ENCODE assay signal across 19 mouse cellular contexts in the genomic region with DNA sequence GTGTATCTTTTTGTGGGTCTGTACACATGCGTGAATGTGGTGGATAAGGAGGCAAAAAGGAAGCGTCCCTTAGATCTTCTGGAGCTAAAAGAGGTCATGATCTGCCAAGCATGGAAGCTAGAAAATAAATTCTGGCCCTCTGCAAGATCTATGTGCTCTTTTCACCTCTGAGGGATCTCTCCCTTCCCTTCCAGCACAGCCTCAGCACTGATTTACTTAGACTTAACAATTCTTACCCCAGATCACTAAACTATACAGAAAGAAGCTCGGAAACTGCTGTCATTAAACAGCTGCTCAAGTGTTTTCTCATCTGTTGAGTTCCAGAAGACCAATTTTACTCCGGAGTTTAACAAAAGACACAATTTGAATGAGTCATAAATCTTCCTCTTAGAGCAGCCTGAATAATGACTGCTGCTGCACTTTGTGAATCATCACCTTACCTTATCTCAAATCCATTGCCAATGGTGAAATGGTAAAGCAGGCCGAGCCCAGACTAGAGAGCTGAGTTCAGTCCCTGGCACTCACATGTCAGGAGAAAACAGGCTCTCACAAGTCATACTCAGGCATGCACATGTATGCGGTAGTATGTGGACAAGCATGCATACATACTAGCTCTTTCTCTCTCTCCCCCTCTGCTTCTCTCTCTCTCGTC.
DNase-seq lines count a peak whose midpoint lies in the region; ATAC-seq and TF ChIP-seq lines count a peak whose summit lies in the region.
"Had no signal": no experiment of that assay in that cellular context is flagged by ENCODE, and none has a peak within 500 bp of the region (broad histone marks: within the 10 kb centered on the region; RNA-seq: fewer than 3 reads in every experiment).

No protein-coding gene starts in this region.

- H3K27ac ChIP-seq in kidney, postnatal 0 days = no peak overlapping the region
- no peak overlapping the region for H3K27ac ChIP-seq in cerebellum, adult 2 months (ENCODE audit: insufficient read depth, low read length)
- H3K27ac ChIP-seq: forebrain, embryonic 10.5 days; heart, embryonic 15.5 days; hindbrain, embryonic 13.5 days; stomach, postnatal 0 days had no signal

- no peak overlapping the region for H3K4me3 ChIP-seq in kidney, postnatal 0 days (replicated peaks; ENCODE audit: low read depth, low read length)
- H3K4me3 ChIP-seq in cerebellum, adult 2 months (replicated peaks; ENCODE audit: insufficient read depth, low read depth, low read length) = no peak overlapping the region
- H3K4me3 ChIP-seq: forebrain, embryonic 10.5 days; heart, embryonic 15.5 days; hindbrain, embryonic 13.5 days; myocyte had no signal

- H3K9me3 ChIP-seq in kidney, postnatal 0 days (replicated peaks; ENCODE audit: low read length) = no peaks in the 10 kb centered on the region
- H3K9me3 ChIP-seq: forebrain, embryonic 10.5 days; heart, embryonic 15.5 days; hindbrain, embryonic 13.5 days had no signal

- WGBS in kidney, postnatal 0 days = 31% methylated on average over 7 of the region's 7 CpGs
- 87% methylated on average over 7 of the region's 7 CpGs for WGBS in cerebellum, adult 2 months

- ATAC-seq in kidney, postnatal 0 days (replicated peaks; ENCODE audit: low FRiP score, low read depth) = no peak
- ATAC-seq: CD4-positive, CD25-positive, alpha-beta regulatory T cell, adult 4 months; midbrain, embryonic 16.5 days had no signal

- no peaks in the 10 kb centered on the region for H3K27me3 ChIP-seq in kidney, postnatal 0 days (ENCODE audit: insufficient read depth, low read length)
- H3K27me3 ChIP-seq in cerebellum, adult 2 months (ENCODE audit: control insufficient read depth, insufficient read depth, low read length) = no peaks in the 10 kb centered on the region
- H3K27me3 ChIP-seq: heart, embryonic 15.5 days; hindbrain, embryonic 13.5 days had no signal

- no peaks in the 10 kb centered on the region for H3K36me3 ChIP-seq in kidney, postnatal 0 days (ENCODE audit: insufficient read depth, low read length)
- H3K36me3 ChIP-seq: forebrain, embryonic 10.5 days; heart, embryonic 15.5 days; hindbrain, embryonic 13.5 days had no signal

- peak; percentile 4 for DNase-seq in embryo, embryonic 10 days (ENCODE audit: low spot score)
- DNase-seq in embryo, embryonic 9.5 days (ENCODE audit: extremely low spot score) = no peak
- peak; percentile 39 for DNase-seq in kidney, postnatal 0 days (ENCODE audit: low spot score)
- DNase-seq in kidney, postnatal 36 days = no peak
- DNase-seq in brain, adult 2 months (ENCODE audit: low read depth, low spot score) = peak; percentile 57
- DNase-seq in cerebellum, adult 2 months = no peak
- no peak for DNase-seq in right cerebral cortex, postnatal 10 days (ENCODE audit: low spot score in 2 of 2)
- DNase-seq: cerebellum, adult 18-20 months; cerebellum, postnatal 36 days; heart, postnatal 36 days; kidney, adult 9 months; lung, postnatal 4 days had no signal

- TF ChIP-seq POLR2A in cerebellum, adult 2 months (IDR thresholded peaks at IDR 0.05; ENCODE audit: borderline replicate concordance, insufficient read depth, low read length) = no peak

- H3K9ac ChIP-seq in kidney, postnatal 0 days (ENCODE audit: low read depth, low read length) = no peak overlapping the region
- H3K9ac ChIP-seq: heart, embryonic 15.5 days; hindbrain, embryonic 13.5 days had no signal

- no peaks in the 10 kb centered on the region for H3K4me1 ChIP-seq in kidney, postnatal 0 days (replicated peaks; ENCODE audit: insufficient read depth, low read length)
- H3K4me1 ChIP-seq in cerebellum, adult 2 months (ENCODE audit: control insufficient read depth, insufficient read depth, low read length) = no peaks in the 10 kb centered on the region
- H3K4me1 ChIP-seq: forebrain, embryonic 10.5 days; heart, embryonic 15.5 days; hindbrain, embryonic 13.5 days had no signal

- TF ChIP-seq CTCF in kidney, postnatal 0 days (IDR thresholded peaks at IDR 0.05; ENCODE audit: low read depth) = no peak
- TF ChIP-seq CTCF in cerebellum, adult 2 months (IDR thresholded peaks at IDR 0.05; ENCODE audit: borderline replicate concordance, insufficient read depth, low read depth, low read length) = no peak

- no peak overlapping the region for H3K4me2 ChIP-seq in kidney, postnatal 0 days (ENCODE audit: low read length)
- H3K4me2 ChIP-seq: heart, embryonic 15.5 days; hindbrain, embryonic 13.5 days had no signal

Comparison
In these comparisons a context has a peak if more than half of its experiments do, and no peak if none do; other contexts are left out.
1. DNase-seq: peak in embryo, embryonic 10 days (single experiment), kidney, postnatal 0 days (single experiment) and brain, adult 2 months (single experiment); none in embryo, embryonic 9.5 days (single experiment), kidney, postnatal 36 days (0 of 2), cerebellum, adult 2 months (0 of 2) and right cerebral cortex, postnatal 10 days (0 of 2).